ENCODE assay signal across 8 mouse cellular contexts in genomic region chr9:55048211-55048880, GRCm38 (mm10). TPM values are rescaled to one million over a fixed set of nuclear protein-coding genes. Genes with fewer than 3 reads are reported as not detected.
DNase-seq lines count a peak whose midpoint lies in the region; ATAC-seq and TF ChIP-seq lines count a peak whose summit lies in the region.

Gene Chrnb4, minus strand, starts transcription at chr9:55048779.

- no peak for ATAC-seq in cerebellum, adult (ENCODE audit: insufficient number of reproducible peaks, low FRiP score, low TSS enrichment)

- TF ChIP-seq CTCF in testis, adult 2 months (IDR thresholded peaks at IDR 0.05; ENCODE audit: control insufficient read depth, insufficient read depth, insufficient replicate concordance, low read depth, low read length), result no peak

- DNase-seq in cerebellum, adult 18-20 months, result peak; percentile 18 to 29
- DNase-seq in testis, postnatal 10 days (ENCODE audit: low spot score), result no peak
- peak; percentile 67 for DNase-seq in limb, embryonic 10.5 days (ENCODE audit: low spot score)
- DNase-seq in retina, postnatal 1 day, result peak; percentile 67
- no peak for DNase-seq in spleen, postnatal 14 days (ENCODE audit: low spot score in 2 of 2)
- DNase-seq in adipocyte (ENCODE audit: low spot score), result no peak

- no peaks in the 10 kb centered on the region for H3K9me3 ChIP-seq in limb, embryonic 10.5 days (replicated peaks)

- H3K4me3 ChIP-seq in testis, adult 2 months (ENCODE audit: control insufficient read depth, low read depth, low read length), result peak within 1 kb of the TSS; percentile 38
- H3K4me3 ChIP-seq in limb, embryonic 10.5 days, result peak within 1 kb of the TSS; percentile 64

- WGBS in limb, embryonic 10.5 days, result under 1% methylated on average over 23 of the region's 23 CpGs

- no peaks in the 10 kb centered on the region for H3K27me3 ChIP-seq in testis, adult 2 months (ENCODE audit: control insufficient read depth, insufficient read depth, low read length)
- H3K27me3 ChIP-seq in limb, embryonic 10.5 days (ENCODE audit: low read depth, poor library complexity, severe bottlenecking), result peaks cover 41% of the 10 kb centered on the region

- no peak for TF ChIP-seq POLR2A in testis, adult 2 months (IDR thresholded peaks at IDR 0.05; ENCODE audit: control insufficient read depth, low read depth, low read length)

- H3K27ac ChIP-seq in testis, adult 2 months (ENCODE audit: control insufficient read depth, insufficient read depth, low read depth, low read length), result no peak within 1 kb of the TSS
- H3K27ac ChIP-seq in limb, embryonic 10.5 days, result peak within 1 kb of the TSS; percentile 37; the same call in 1 of the 2 replicates

- H3K4me1 ChIP-seq in testis, adult 2 months (ENCODE audit: control insufficient read depth, insufficient read depth, low read length), result peaks cover 11% of the 10 kb centered on the region
- H3K4me1 ChIP-seq in limb, embryonic 10.5 days, result peaks cover 27% of the 10 kb centered on the region

- no peaks in the 10 kb centered on the region for H3K36me3 ChIP-seq in testis, adult 2 months (ENCODE audit: control insufficient read depth, insufficient read depth, low read length)
- no peaks in the 10 kb centered on the region for H3K36me3 ChIP-seq in limb, embryonic 10.5 days

RNA-seq across cellular contexts. Expression of gene Chrnb4, which starts in this region (rescaled TPM):
- polyA plus RNA-seq in testis, adult 2 months (2012; rRNA removed), result 1.7 and 2.0 TPM in 2 replicates
- polyA plus RNA-seq in limb, embryonic 10.5 days (2016; fragmentation: Nextera tagmentation; extraction: Ambion mirVana), result 0.18 and 0.40 TPM in 2 replicates

Comparison
In these comparisons a context has a peak if more than half of its experiments do, and no peak if none do; other contexts are left out.
1. Peak in DNase-seq, H3K4me3 ChIP-seq and H3K27ac ChIP-seq in limb, embryonic 10.5 days; RNA of the gene not detected or under 1 TPM.
2. DNase-seq: peak in cerebellum, adult 18-20 months (2 of 2) and retina, postnatal 1 day (single experiment); none in testis, postnatal 10 days (single experiment), spleen, postnatal 14 days (0 of 2) and adipocyte (single experiment).